Mouse (Mus musculus) lung, adult 2 months (tissue): ENCODE measurements around the gene Cdc5l.

Experiments
- CTCF ChIP-seq: fragments of 200-500 bp; IDR thresholded peaks from 2 replicates; pipeline ENCODE4 v1.5.1; 2011; ENCODE audit warnings: mild to moderate bottlenecking, low read length, control low read depth; ENCODE audit not compliant: insufficient read depth
- POLR2A ChIP-seq: fragments of 200-500 bp; IDR thresholded peaks from 2 replicates; pipeline ENCODE4 v1.6.1; 2011; ENCODE audit warnings: low read depth, mild to moderate bottlenecking, control low read depth, low read length, borderline replicate concordance; ENCODE audit errors: extremely low read depth

GRCm38 (mm10) chr17:45401126-45401905 lies 32.2 kb downstream of the Cdc5l start:
- TF ChIP-seq CTCF (no peak), POLR2A (no peak)
